Mouse (Mus musculus) embryonic fibroblast, embryonic 13.5 days (primary cell): ENCODE results near the gene Lman2l. TPM values are rescaled to one million over a fixed set of nuclear protein-coding genes. Genes with fewer than 3 reads are reported as not detected.

ENCODE experiments used
- H3K27ac ChIP-seq: 2 replicates; pipeline ENCODE4 v1.5.1; 2012; ENCODE audit warnings: low read length, control low read depth, inconsistent platforms; ENCODE audit not compliant: insufficient read depth
- H3K4me1 ChIP-seq: 2 replicates; pipeline ENCODE4 v1.6.1; 2011; ENCODE audit warnings: low read length; ENCODE audit not compliant: control insufficient read depth, insufficient read depth
- H3K4me3 ChIP-seq: 2 replicates; pipeline ENCODE4 v1.5.1; 2011; ENCODE audit warnings: mild to moderate bottlenecking, control low read depth, low read length; ENCODE audit not compliant: insufficient read depth
- CTCF ChIP-seq: IDR thresholded peaks from 2 replicates; pipeline ENCODE4 v1.5.1; 2011; ENCODE audit warnings: mild to moderate bottlenecking, control low read depth, low read length, moderate library complexity, borderline replicate concordance; ENCODE audit not compliant: insufficient read depth
- POLR2A ChIP-seq: IDR thresholded peaks from 2 replicates; pipeline ENCODE4 v1.6.1; 2011; ENCODE audit warnings: low read depth, mild to moderate bottlenecking, control low read depth, low read length, moderate library complexity
- polyA plus RNA-seq: library from polyadenylated mRNA; stranded (reverse); fragments of >200 nt; gene quantifications from 2 replicates; pipeline ENCODE4 v1.2.4, GENCODE M21; 2011; ENCODE audit warnings: low read depth; ENCODE audit not compliant: missing spikeins, insufficient read length

Gene Lman2l
- polyA plus RNA-seq, 1 experiment, result 25.9 TPM

- no peak overlapping the region for H3K27ac ChIP-seq
- no peak overlapping the region for H3K4me3 ChIP-seq
- H3K4me1 ChIP-seq, result 0 out of 2 replicates have a peak, but pooled peaks cover 4% of the 10 kb centered on the region
- no peak for TF ChIP-seq POLR2A
- no peak for TF ChIP-seq CTCF
Measured at GRCm38 (mm10) chr1:36370918-36371317, 74.2 kb downstream of the Lman2l start.

Other genes starting within 250 kb of the Lman2l start
- gene Uggt1, start 200.6 kb downstream of the Lman2l start, polyA plus RNA-seq, result 110 and 125 TPM in 2 replicates
- 0.46 TPM in 1 of 2 replicates, not detected in the other for gene Neurl3, start 170.6 kb downstream of the Lman2l start, polyA plus RNA-seq
- 7.6 and 13.8 TPM in 2 replicates for gene Arid5a, start 137.5 kb downstream of the Lman2l start, polyA plus RNA-seq
- 38.2 and 47.9 TPM in 2 replicates for gene Kansl3, start 76.1 kb downstream of the Lman2l start, polyA plus RNA-seq
- not detected in 2 replicates for gene Fer1l5, start 73.0 kb downstream of the Lman2l start, polyA plus RNA-seq
- 10.4 and 11.6 TPM in 2 replicates for gene Cnnm4, start 26.3 kb upstream of the Lman2l start, polyA plus RNA-seq
- gene Cnnm3, start 66.6 kb upstream of the Lman2l start, polyA plus RNA-seq, result 4.0 and 6.2 TPM in 2 replicates
- gene Ankrd23, start 91.6 kb upstream of the Lman2l start, polyA plus RNA-seq, result 2.9 and 6.7 TPM in 2 replicates
- gene Gm42417, start 94.2 kb upstream of the Lman2l start, polyA plus RNA-seq, result 1.6 TPM in 1 of 2 replicates, not detected in the other
- 7.7 and 8.0 TPM in 2 replicates for gene Ankrd39, start 102.2 kb upstream of the Lman2l start, polyA plus RNA-seq
- gene Sema4c, start 113.1 kb upstream of the Lman2l start, polyA plus RNA-seq, result 11.8 and 20.5 TPM in 2 replicates
- not detected in 2 replicates for gene Fam178b, start 237.9 kb upstream of the Lman2l start, polyA plus RNA-seq
- 379 and 417 TPM in 2 replicates for gene Cox5b, start 246.2 kb upstream of the Lman2l start, polyA plus RNA-seq